Mouse (Mus musculus) thymus, adult 2 months (tissue): Measurements from ENCODE around the gene Snrpg. TPM values are rescaled to one million over a fixed set of nuclear protein-coding genes. Genes with fewer than 3 reads are reported as not detected.

Experiments used
- DNase-seq: peaks from one replicate; pipeline ENCODE4 v3.0.0; 2021
- H3K27ac ChIP-seq: fragments of 200-500 bp; 2 replicates; pipeline ENCODE4 v1.5.1; 2012; ENCODE audit warnings: low read length, control low read depth; ENCODE audit not compliant: control insufficient read depth, insufficient read depth
- H3K27me3 ChIP-seq: fragments of 200-500 bp; 2 replicates; pipeline ENCODE4 v1.6.1; 2012; ENCODE audit warnings: mild to moderate bottlenecking, low read length, moderate library complexity, mixed read lengths; ENCODE audit not compliant: control insufficient read depth, insufficient read depth
- H3K36me3 ChIP-seq: fragments of 200-500 bp; 2 replicates; pipeline ENCODE4 v1.6.1; 2012; ENCODE audit warnings: mild to moderate bottlenecking, low read length, moderate library complexity; ENCODE audit not compliant: control insufficient read depth, insufficient read depth
- H3K4me1 ChIP-seq: fragments of 200-500 bp; replicated peaks from 2 replicates; pipeline ENCODE4 v1.6.1; 2012; ENCODE audit warnings: low read length; ENCODE audit not compliant: control insufficient read depth, insufficient read depth
- H3K4me3 ChIP-seq: fragments of 200-500 bp; 2 replicates; pipeline ENCODE4 v1.5.1; 2012; ENCODE audit warnings: mild to moderate bottlenecking, low read length, control low read depth, moderate library complexity; ENCODE audit not compliant: control insufficient read depth, insufficient read depth
- CTCF ChIP-seq: fragments of 200-500 bp; IDR thresholded peaks from 2 replicates; pipeline ENCODE4 v1.5.1; 2012; ENCODE audit warnings: mild to moderate bottlenecking, control low read depth, low read length, moderate library complexity, borderline replicate concordance; ENCODE audit not compliant: control insufficient read depth, poor library complexity, insufficient read depth; ENCODE audit errors: extremely low read depth
- POLR2A ChIP-seq: fragments of 200-500 bp; IDR thresholded peaks from 2 replicates; pipeline ENCODE4 v1.6.1; 2012; ENCODE audit warnings: mild to moderate bottlenecking, low read length, control low read depth, moderate library complexity; ENCODE audit not compliant: control insufficient read depth, poor library complexity, insufficient read depth; ENCODE audit errors: extremely low read depth
- WGBS: fragments of 180-500 bp; shearing (Covaris S2); methylation state at CpG from one replicate; pipeline ENCODE4 v1.1.7; 2018; 5-methylcytosine and 5-hydroxymethylcytosine counted together
- polyA plus RNA-seq: library from polyadenylated mRNA; depleted of rRNA; stranded (reverse); fragments of >200 nt; gene quantifications from 2 replicates; pipeline ENCODE4 v1.2.3, GENCODE M21; 2012

The Snrpg gene
- polyA plus RNA-seq, 1 experiment = 87.1 TPM

GRCm38 (mm10) chr6:86387313-86387712 lies 16.2 kb downstream of the Snrpg start:
- no peaks in the 10 kb centered on the region for H3K27me3 ChIP-seq
- WGBS = 95% methylated on average over 12 of the region's 12 CpGs
- no peak for DNase-seq
- no peaks in the 10 kb centered on the region for H3K4me1 ChIP-seq
- H3K27ac ChIP-seq = no peak overlapping the region
- H3K36me3 ChIP-seq = 0 out of 2 replicates have a peak, but pooled peaks cover 3% of the 10 kb centered on the region
- TF ChIP-seq CTCF (no peak), POLR2A (no peak)
- no peak overlapping the region for H3K4me3 ChIP-seq

GRCm38 (mm10) chr6:86388461-86388860 lies 17.4 kb downstream of the Snrpg start:
- DNase-seq = no peak
- Histone ChIP-seq H3K4me1 (no peaks in the 10 kb centered on the region), H3K36me3 (0 out of 2 replicates have a peak, but pooled peaks cover 3% of the 10 kb centered on the region), H3K4me3 (no peak overlapping the region), H3K27ac (no peak overlapping the region), H3K27me3 (no peaks in the 10 kb centered on the region)
- WGBS = 95% methylated on average over 18 of the region's 18 CpGs
- no peak for TF ChIP-seq CTCF
- TF ChIP-seq POLR2A = no peak

GRCm38 (mm10) chr6:86391326-86391725 lies 20.2 kb downstream of the Snrpg start:
- Histone ChIP-seq H3K4me3 (no peak overlapping the region), H3K4me1 (peaks cover 3% of the 10 kb centered on the region; the same call in 1 of the 2 replicates), H3K36me3 (0 out of 2 replicates have a peak, but pooled peaks cover 3% of the 10 kb centered on the region), H3K27ac (no peak overlapping the region), H3K27me3 (no peaks in the 10 kb centered on the region)
- WGBS = 96% methylated on average over 5 of the region's 5 CpGs
- DNase-seq = no peak
- TF ChIP-seq POLR2A = no peak
- TF ChIP-seq CTCF = no peak

- no peaks in the 10 kb centered on the region for H3K27me3 ChIP-seq
- peaks cover 5% of the 10 kb centered on the region; the same call in 1 of the 2 replicates for H3K4me1 ChIP-seq
- H3K4me3 ChIP-seq = no peak overlapping the region
- H3K27ac ChIP-seq = no peak overlapping the region
- no peak for DNase-seq
- TF ChIP-seq POLR2A (no peak), CTCF (no peak)
- H3K36me3 ChIP-seq = 0 out of 2 replicates have a peak, but pooled peaks cover 3% of the 10 kb centered on the region
- 100% methylated on average over 1 of the region's 1 CpGs for WGBS
These were observed 22.1 kb downstream of the Snrpg start for GRCm38 (mm10) chr6:86393187-86393586.

- TF ChIP-seq POLR2A (no peak), CTCF (no peak)
- 94% methylated on average over 17 of the region's 17 CpGs for WGBS
These were observed 23.1 kb downstream of the Snrpg start for GRCm38 (mm10) chr6:86394078-86394720.

GRCm38 (mm10) chr6:86395021-86395420 lies 23.9 kb downstream of the Snrpg start:
- H3K4me1 ChIP-seq = peaks cover 5% of the 10 kb centered on the region; the same call in 1 of the 2 replicates
- 97% methylated on average over 9 of the region's 9 CpGs for WGBS
- no peak for TF ChIP-seq POLR2A
- no peak for TF ChIP-seq CTCF
- H3K36me3 ChIP-seq = 0 out of 2 replicates have a peak, but pooled peaks cover 3% of the 10 kb centered on the region
- DNase-seq = no peak
- no peak overlapping the region for H3K4me3 ChIP-seq
- no peak overlapping the region for H3K27ac ChIP-seq
- H3K27me3 ChIP-seq = no peaks in the 10 kb centered on the region

More at GRCm38 (mm10) chr6:86394078-86394720, 23.1 kb downstream of the Snrpg start:
- H3K27ac ChIP-seq = no peak overlapping the region
- H3K4me1 ChIP-seq = peaks cover 5% of the 10 kb centered on the region; the same call in 1 of the 2 replicates
- H3K27me3 ChIP-seq = no peaks in the 10 kb centered on the region
- DNase-seq = no peak
- 0 out of 2 replicates have a peak, but pooled peaks cover 3% of the 10 kb centered on the region for H3K36me3 ChIP-seq
- no peak overlapping the region for H3K4me3 ChIP-seq
